Mouse (Mus musculus) liver, adult 2 months (tissue): Measurements from ENCODE around the gene Map2k7.
A peak's percentile ranks its signal among the peaks of the same experiment; 100 is the strongest.

Experiments used
- CTCF ChIP-seq: fragments of 200-500 bp; IDR thresholded peaks from 2 replicates; pipeline ENCODE4 v1.5.1; 2011; ENCODE audit warnings: low read depth, low read length, control low read depth
- POLR2A ChIP-seq: fragments of 200-500 bp; IDR thresholded peaks from 2 replicates; pipeline ENCODE4 v1.6.1; 2011; ENCODE audit warnings: low read length, control low read depth; ENCODE audit not compliant: insufficient read depth; ENCODE audit errors: extremely low read depth

DNA sequence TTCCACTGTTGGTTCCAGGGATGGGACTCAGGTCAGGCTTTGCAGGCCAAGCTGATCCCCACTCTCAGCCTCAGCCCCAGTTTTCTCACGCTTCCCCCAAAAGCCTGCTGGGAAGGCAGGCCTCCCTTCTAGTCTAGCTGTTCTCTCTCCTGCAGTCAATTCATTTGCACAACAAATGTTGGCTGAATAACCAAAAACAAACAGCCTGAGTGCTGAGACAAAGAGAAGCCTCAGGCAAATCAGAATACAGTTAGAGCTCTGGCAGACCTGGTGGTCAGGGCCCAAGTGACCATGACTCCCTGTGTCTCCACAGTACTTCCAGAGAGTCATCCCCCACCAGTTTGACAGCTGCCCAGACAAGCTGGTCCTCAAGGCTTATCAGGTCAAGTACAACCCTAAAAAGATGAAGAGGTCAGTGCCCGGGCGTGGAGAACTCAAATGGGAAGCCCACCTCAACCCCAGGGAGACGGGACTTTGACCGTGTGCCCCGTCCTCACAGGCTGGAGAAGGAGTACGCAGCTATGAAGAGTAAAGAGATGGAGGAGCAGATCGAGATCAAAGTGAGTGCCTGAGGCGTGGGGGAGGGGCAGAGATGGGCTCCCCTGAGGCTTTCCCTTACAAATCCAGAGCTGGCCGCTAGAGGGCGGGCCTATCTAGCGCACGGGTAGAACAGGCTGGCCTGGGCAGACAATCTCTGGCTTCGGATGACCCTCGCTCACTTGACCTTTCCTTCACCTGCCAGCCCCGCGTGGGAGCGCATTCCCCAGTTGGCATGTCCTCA is 45.5 kb upstream of the Map2k7 start:
- TF ChIP-seq CTCF, result peak; percentile 97
- no peak for TF ChIP-seq POLR2A
